Mouse (Mus musculus): ENCODE measurements around the gene Ptgs1. TPM values are rescaled to one million over a fixed set of nuclear protein-coding genes. Genes with fewer than 3 reads are reported as not detected.

Gene Ptgs1
- polyA plus RNA-seq, 1 experiment from 2014 or later, result 3.9 TPM

DNA sequence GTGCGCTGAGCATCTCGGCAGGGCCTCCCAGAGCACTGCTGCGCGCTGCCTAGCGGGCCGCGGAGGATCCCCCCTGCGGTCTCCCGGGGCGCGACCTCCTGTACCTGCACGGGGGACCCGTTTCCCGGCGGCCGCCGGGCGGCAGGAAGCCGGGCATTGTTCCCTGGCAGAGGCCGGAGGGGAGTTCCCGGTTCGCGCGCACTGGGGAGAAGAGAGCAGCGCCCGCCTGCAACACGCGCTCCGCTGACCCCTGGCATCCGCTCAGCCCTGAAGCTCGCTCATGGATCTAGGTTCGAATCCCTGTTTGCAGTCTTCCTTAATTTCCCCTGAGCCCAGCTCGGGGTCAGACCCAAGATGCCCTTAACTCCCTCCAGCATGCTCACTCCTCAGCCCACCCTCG, 19.4 kb upstream of the Ptgs1 start:
- H3K4me3 ChIP-seq (ENCODE audit: low read depth, low read length), result 0 out of 2 replicates have a peak overlapping the region, but pooled peaks have one; percentile 6

DNA sequence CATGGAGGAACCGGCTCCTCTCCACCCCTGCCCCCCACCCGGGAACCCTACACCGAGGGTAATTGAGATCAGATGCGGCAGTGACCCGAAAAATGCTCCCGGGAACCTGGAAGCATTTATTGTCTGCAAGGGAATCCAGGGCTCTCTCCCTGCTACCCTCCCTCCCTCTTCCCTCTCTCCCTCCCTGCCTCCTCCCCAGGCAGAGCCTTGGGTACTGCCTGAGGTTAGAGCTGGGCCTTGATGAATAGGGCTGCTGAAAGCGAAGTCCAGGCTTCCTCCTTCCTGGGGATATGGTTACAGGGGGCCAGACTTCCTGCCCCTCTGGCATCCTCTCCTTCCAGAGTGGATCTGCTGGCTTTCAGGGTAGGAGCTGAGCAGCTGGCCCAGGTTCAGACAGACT, 18.4 kb upstream of the Ptgs1 start:
- peaks cover 19% of the 10 kb centered on the region for H3K27me3 ChIP-seq (ENCODE audit: control insufficient read depth, insufficient read depth, low read length)
- ATAC-seq (ENCODE audit: insufficient read depth, low FRiP score, low TSS enrichment), result no peak
- 10% methylated on average over 7 of the region's 7 CpGs for WGBS
- H3K4me3 ChIP-seq (ENCODE audit: low read depth, low read length), result no peak overlapping the region
- H3K36me3 ChIP-seq (ENCODE audit: control insufficient read depth, insufficient read depth, low read length), result no peaks in the 10 kb centered on the region
- no peaks in the 10 kb centered on the region; the same call in 1 of the 2 replicates for H3K4me1 ChIP-seq (ENCODE audit: control insufficient read depth, insufficient read depth, low read length)
- peak; percentile 43 for DNase-seq (ENCODE audit: low spot score)
- H3K4me2 ChIP-seq (ENCODE audit: low read depth), result no peak overlapping the region
- no peak overlapping the region for H3K9ac ChIP-seq (ENCODE audit: low read length)
- H3K27ac ChIP-seq (ENCODE audit: low read depth, low read length), result no peak overlapping the region
- no peaks in the 10 kb centered on the region for H3K9me3 ChIP-seq (ENCODE audit: control insufficient read depth, low read length)

More for the DNA sequence above, 19.4 kb upstream of the Ptgs1 start:
- H3K4me2 ChIP-seq (ENCODE audit: low read depth), result peak overlapping the region; percentile 20
- H3K9me3 ChIP-seq (ENCODE audit: control insufficient read depth, low read length), result no peaks in the 10 kb centered on the region
- ATAC-seq (ENCODE audit: insufficient read depth, low FRiP score, low TSS enrichment) (no peak), DNase-seq (ENCODE audit: low spot score) (no peak)
- 2% methylated on average over 31 of the region's 34 CpGs for WGBS
- H3K36me3 ChIP-seq (ENCODE audit: control insufficient read depth, insufficient read depth, low read length), result no peaks in the 10 kb centered on the region
- no peak overlapping the region for H3K27ac ChIP-seq (ENCODE audit: low read depth, low read length)
- H3K4me1 ChIP-seq (ENCODE audit: control insufficient read depth, insufficient read depth, low read length), result no peaks in the 10 kb centered on the region; the same call in 1 of the 2 replicates
- peaks cover 19% of the 10 kb centered on the region for H3K27me3 ChIP-seq (ENCODE audit: control insufficient read depth, insufficient read depth, low read length)
- no peak overlapping the region for H3K9ac ChIP-seq (ENCODE audit: low read length)

DNA sequence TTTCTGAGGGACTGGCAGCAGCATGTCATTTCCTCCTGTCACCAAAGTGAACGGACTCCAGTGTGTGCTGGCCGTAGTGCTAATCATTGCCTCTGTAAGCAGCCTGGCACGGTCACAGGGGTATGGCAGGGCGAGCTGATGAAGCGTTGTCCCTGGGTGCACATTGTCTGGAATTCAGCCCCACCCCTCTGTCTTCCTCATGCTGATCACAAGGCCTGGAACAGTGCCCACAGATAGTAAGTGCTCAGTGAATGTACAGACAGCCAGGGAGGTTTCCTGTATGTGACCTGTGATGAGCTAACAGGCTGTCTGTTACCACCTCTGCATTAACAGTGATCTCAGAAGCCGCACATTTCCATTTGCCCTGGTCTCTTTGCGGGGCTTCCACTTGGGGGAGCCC, 17.1 kb upstream of the Ptgs1 start:
- 67% methylated on average over 7 of the region's 7 CpGs for WGBS
- no peaks in the 10 kb centered on the region; the same call in 1 of the 2 replicates for H3K4me1 ChIP-seq (ENCODE audit: control insufficient read depth, insufficient read depth, low read length)
- H3K27me3 ChIP-seq (ENCODE audit: control insufficient read depth, insufficient read depth, low read length), result peaks cover 19% of the 10 kb centered on the region
- no peak overlapping the region for H3K4me2 ChIP-seq (ENCODE audit: low read depth)
- ATAC-seq (ENCODE audit: insufficient read depth, low FRiP score, low TSS enrichment) (no peak), DNase-seq (ENCODE audit: low spot score) (no peak)
- H3K36me3 ChIP-seq (ENCODE audit: control insufficient read depth, insufficient read depth, low read length), result no peaks in the 10 kb centered on the region
- H3K9me3 ChIP-seq (ENCODE audit: control insufficient read depth, low read length), result no peaks in the 10 kb centered on the region
- H3K27ac ChIP-seq (ENCODE audit: low read depth, low read length), result no peak overlapping the region
- H3K4me3 ChIP-seq (ENCODE audit: low read depth, low read length), result no peak overlapping the region
- no peak overlapping the region for H3K9ac ChIP-seq (ENCODE audit: low read length)

DNA sequence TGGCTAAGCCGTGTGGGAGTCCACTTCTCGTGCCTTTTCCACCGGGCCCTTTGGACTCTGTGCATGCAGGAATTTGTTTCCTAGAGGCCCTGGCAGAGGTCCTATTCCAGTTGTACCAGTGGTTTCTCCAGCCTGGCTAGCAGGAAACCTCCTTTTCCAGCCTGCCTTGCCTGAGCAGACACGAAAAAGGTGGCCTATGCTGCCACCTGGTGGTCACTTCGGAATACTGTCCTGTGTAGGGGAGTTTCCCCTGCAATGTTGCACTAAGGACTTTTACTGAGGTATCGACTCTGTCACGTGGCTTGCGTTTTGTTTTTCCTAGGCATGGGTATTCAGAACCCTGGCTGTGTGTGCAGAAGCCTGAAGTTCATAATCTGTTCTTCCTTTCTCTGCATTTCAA, 16.2 kb upstream of the Ptgs1 start:
- H3K9me3 ChIP-seq (ENCODE audit: control insufficient read depth, low read length), result no peaks in the 10 kb centered on the region
- WGBS, result 9% methylated on average over 8 of the region's 8 CpGs
- no peak overlapping the region for H3K9ac ChIP-seq (ENCODE audit: low read length)
- H3K27ac ChIP-seq (ENCODE audit: low read depth, low read length), result no peak overlapping the region
- ATAC-seq (ENCODE audit: insufficient read depth, low FRiP score, low TSS enrichment) (peak; percentile 76), DNase-seq (ENCODE audit: low spot score) (peak; percentile 89)
- H3K4me3 ChIP-seq (ENCODE audit: low read depth, low read length), result no peak overlapping the region
- H3K4me2 ChIP-seq (ENCODE audit: low read depth), result no peak overlapping the region
- no peaks in the 10 kb centered on the region for H3K36me3 ChIP-seq (ENCODE audit: control insufficient read depth, insufficient read depth, low read length)
- H3K4me1 ChIP-seq (ENCODE audit: control insufficient read depth, insufficient read depth, low read length), result no peaks in the 10 kb centered on the region; the same call in 1 of the 2 replicates
- H3K27me3 ChIP-seq (ENCODE audit: control insufficient read depth, insufficient read depth, low read length), result peaks cover 19% of the 10 kb centered on the region

DNA sequence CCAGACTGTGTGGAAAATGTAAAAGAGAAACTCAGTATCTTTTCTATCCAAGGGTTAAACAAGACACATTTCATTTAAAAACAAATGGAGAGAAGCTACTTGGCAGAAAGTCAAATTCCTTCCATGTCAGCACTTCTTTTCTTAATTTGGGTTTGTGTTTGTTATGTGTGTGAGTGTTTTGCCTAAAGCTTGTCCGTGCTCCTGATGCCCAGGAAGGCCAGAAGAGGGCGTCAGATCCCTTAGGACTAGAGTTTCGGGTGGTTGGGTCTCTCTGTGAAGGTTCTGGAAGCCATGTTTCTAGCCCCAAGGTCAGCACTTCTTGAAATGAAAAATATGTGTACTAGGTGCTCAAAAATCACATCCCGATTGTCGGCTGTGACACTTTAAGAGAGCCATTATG, 15.8 kb upstream of the Ptgs1 start:
- Histone ChIP-seq H3K36me3 (ENCODE audit: control insufficient read depth, insufficient read depth, low read length) (no peaks in the 10 kb centered on the region), H3K27me3 (ENCODE audit: control insufficient read depth, insufficient read depth, low read length) (peaks cover 19% of the 10 kb centered on the region), H3K4me2 (ENCODE audit: low read depth) (no peak overlapping the region), H3K4me1 (ENCODE audit: control insufficient read depth, insufficient read depth, low read length) (no peaks in the 10 kb centered on the region; the same call in 1 of the 2 replicates), H3K4me3 (ENCODE audit: low read depth, low read length) (no peak overlapping the region), H3K9ac (ENCODE audit: low read length) (no peak overlapping the region), H3K27ac (ENCODE audit: low read depth, low read length) (no peak overlapping the region), H3K9me3 (ENCODE audit: control insufficient read depth, low read length) (no peaks in the 10 kb centered on the region)
- 68% methylated on average over 5 of the region's 5 CpGs for WGBS
- DNase-seq (ENCODE audit: low spot score) (no peak), ATAC-seq (ENCODE audit: insufficient read depth, low FRiP score, low TSS enrichment) (no peak)

DNA sequence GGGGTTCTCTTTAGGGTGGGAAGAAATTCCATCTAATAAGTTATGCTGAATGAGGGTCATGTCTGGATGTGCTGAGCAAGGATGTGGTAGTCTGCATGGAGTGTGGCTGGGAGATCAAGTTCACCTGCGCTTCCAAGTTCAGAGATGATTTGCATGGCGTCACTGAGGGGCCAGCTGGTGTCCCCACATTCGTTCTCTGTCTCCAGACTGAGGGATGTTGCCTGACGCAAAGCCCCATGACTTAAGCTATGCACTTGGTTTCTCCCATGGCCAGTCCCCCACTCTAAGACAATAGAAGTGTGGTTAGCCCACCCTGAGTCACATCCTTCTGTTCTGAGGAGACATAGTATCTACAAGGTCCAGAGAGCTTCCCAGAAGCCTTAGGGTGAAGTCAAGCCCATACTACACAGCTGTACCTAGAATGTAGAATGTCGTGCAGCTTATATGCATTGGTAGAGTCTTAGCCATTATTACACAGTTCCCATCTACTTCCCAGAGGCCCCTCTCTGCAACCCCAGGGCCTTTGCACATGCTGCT, 15.0 kb upstream of the Ptgs1 start:
- DNase-seq (ENCODE audit: low spot score), result no peak
- no peaks in the 10 kb centered on the region for H3K36me3 ChIP-seq (ENCODE audit: control insufficient read depth, insufficient read depth, low read length)
- WGBS, result 92% methylated on average over 5 of the region's 5 CpGs
- H3K27me3 ChIP-seq (ENCODE audit: control insufficient read depth, insufficient read depth, low read length), result peaks cover 14% of the 10 kb centered on the region
- no peak overlapping the region for H3K27ac ChIP-seq (ENCODE audit: low read depth, low read length)
- no peak for ATAC-seq (ENCODE audit: insufficient read depth, low FRiP score, low TSS enrichment)
- H3K4me1 ChIP-seq (ENCODE audit: control insufficient read depth, insufficient read depth, low read length), result no peaks in the 10 kb centered on the region; the same call in 1 of the 2 replicates
- H3K9me3 ChIP-seq (ENCODE audit: control insufficient read depth, low read length), result no peaks in the 10 kb centered on the region
- no peak overlapping the region for H3K4me3 ChIP-seq (ENCODE audit: low read depth, low read length)
- H3K4me2 ChIP-seq (ENCODE audit: low read depth), result no peak overlapping the region
- no peak overlapping the region for H3K9ac ChIP-seq (ENCODE audit: low read length)

DNA sequence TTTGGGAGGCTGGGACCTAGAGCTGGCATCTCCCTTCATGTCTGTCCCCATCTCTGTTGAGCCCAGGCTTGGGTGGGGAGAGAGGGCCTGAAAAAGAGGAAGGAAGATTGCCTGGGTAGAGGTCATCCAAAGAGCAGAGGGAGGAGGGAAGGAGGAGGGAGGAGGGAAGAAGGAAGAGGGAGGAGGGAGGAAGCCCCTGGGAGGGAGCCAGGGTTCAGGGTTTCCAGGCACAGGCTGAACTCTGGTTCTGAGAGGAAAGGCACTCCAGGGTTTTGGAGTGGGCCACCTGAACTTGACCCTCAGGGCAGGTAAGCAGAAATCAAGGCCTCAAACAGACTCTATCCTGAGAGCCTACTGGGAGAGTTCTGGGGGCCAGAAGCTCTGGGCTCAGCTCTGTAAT, 13.7 kb upstream of the Ptgs1 start:
- ATAC-seq (ENCODE audit: insufficient read depth, low FRiP score, low TSS enrichment), result no peak
- H3K9ac ChIP-seq (ENCODE audit: low read length), result no peak overlapping the region
- H3K27ac ChIP-seq (ENCODE audit: low read depth, low read length), result no peak overlapping the region
- H3K36me3 ChIP-seq (ENCODE audit: control insufficient read depth, insufficient read depth, low read length), result no peaks in the 10 kb centered on the region
- H3K27me3 ChIP-seq (ENCODE audit: control insufficient read depth, insufficient read depth, low read length), result peaks cover 4% of the 10 kb centered on the region; the same call in 1 of the 2 replicates
- H3K4me2 ChIP-seq (ENCODE audit: low read depth), result no peak overlapping the region
- H3K4me3 ChIP-seq (ENCODE audit: low read depth, low read length), result no peak overlapping the region
- no peaks in the 10 kb centered on the region for H3K4me1 ChIP-seq (ENCODE audit: control insufficient read depth, insufficient read depth, low read length)
- no peak for DNase-seq (ENCODE audit: low spot score)
- H3K9me3 ChIP-seq (ENCODE audit: control insufficient read depth, low read length), result no peaks in the 10 kb centered on the region

DNA sequence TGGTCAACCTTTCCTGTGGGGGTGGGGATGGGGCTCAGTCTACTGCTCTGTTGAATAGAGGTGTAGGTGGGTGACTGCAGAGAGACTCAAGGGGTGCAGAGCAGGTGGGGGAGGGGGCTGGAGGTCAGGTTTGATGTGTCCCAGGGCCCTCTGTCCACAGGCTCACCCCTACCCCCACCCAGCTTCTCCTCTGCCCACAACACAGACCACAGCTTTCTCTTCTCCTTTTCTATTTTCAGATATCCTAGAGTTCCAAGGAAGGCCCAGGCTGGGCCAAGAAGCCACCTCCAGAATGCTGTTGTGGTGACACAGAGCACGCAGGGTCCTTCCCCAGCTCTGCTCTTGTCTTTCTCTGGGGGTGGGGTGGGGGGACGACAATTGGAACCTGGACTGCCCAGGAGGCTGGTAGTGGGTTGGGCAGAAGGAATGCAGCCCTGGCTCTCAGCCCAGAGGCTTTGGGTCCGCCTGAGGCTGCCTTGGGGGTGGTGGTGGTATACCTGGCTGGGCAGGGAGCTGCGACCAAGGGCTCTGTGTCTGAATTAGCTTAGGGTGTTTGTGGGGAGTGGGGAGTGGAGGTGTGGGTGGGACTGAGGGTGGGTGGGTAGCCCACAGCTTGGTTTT, 13.2 kb upstream of the Ptgs1 start:
- Histone ChIP-seq H3K9me3 (ENCODE audit: control insufficient read depth, low read length) (no peaks in the 10 kb centered on the region), H3K4me3 (ENCODE audit: low read depth, low read length) (no peak overlapping the region), H3K27ac (ENCODE audit: low read depth, low read length) (no peak overlapping the region), H3K36me3 (ENCODE audit: control insufficient read depth, insufficient read depth, low read length) (no peaks in the 10 kb centered on the region), H3K4me2 (ENCODE audit: low read depth) (no peak overlapping the region), H3K4me1 (ENCODE audit: control insufficient read depth, insufficient read depth, low read length) (no peaks in the 10 kb centered on the region), H3K27me3 (ENCODE audit: control insufficient read depth, insufficient read depth, low read length) (peaks cover under 1% of the 10 kb centered on the region; the same call in 1 of the 2 replicates), H3K9ac (ENCODE audit: low read length) (no peak overlapping the region)
- WGBS, result 61% methylated on average over 4 of the region's 4 CpGs
- ATAC-seq (ENCODE audit: insufficient read depth, low FRiP score, low TSS enrichment) (no peak), DNase-seq (ENCODE audit: low spot score) (no peak)

DNA sequence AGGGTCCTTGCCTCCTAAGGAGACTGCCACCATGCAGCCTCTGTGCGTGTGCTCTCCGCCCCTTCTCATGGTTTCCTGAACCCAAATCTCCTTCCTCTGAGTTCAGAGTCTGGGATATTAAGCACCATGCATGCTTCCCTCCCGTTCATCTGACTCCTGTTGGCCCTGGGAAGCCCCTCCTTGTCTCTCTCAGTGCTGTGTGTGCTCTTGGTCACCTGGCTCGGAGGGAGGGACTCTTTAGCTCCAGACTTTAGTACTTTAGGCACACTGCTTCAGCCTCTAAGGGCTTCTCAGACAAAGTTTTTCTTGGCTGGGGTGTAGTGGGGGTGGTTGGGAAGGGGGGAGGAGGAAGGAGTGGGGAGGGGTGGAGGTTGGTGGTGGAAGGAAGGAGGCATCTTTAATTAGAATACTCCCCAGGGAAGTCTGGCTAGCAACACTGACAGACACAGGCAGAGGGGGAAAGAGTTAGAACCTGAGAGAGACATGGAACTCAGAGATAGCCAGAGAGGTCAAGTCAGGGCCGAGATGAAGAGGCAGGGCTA, 12.5 kb upstream of the Ptgs1 start:
- Histone ChIP-seq H3K4me3 (ENCODE audit: low read depth, low read length) (no peak overlapping the region), H3K36me3 (ENCODE audit: control insufficient read depth, insufficient read depth, low read length) (no peaks in the 10 kb centered on the region), H3K4me1 (ENCODE audit: control insufficient read depth, insufficient read depth, low read length) (no peaks in the 10 kb centered on the region), H3K27me3 (ENCODE audit: control insufficient read depth, insufficient read depth, low read length) (no peaks in the 10 kb centered on the region), H3K9me3 (ENCODE audit: control insufficient read depth, low read length) (no peaks in the 10 kb centered on the region), H3K27ac (ENCODE audit: low read depth, low read length) (no peak overlapping the region), H3K4me2 (ENCODE audit: low read depth) (no peak overlapping the region), H3K9ac (ENCODE audit: low read length) (no peak overlapping the region)
- 55% methylated on average over 5 of the region's 5 CpGs for WGBS
- ATAC-seq (ENCODE audit: insufficient read depth, low FRiP score, low TSS enrichment) (no peak), DNase-seq (ENCODE audit: low spot score) (no peak)

Data from neural tube, embryonic 11.5 days (tissue).